Mouse (Mus musculus) embryonic facial prominence, embryonic 15.5 days (tissue): ENCODE measurements around the gene Psma1. TPM values are rescaled to one million over a fixed set of nuclear protein-coding genes. Genes with fewer than 3 reads are reported as not detected.

Experiments
- ATAC-seq: fragments of 200-750 bp; cut with Nextera tagmentation; 2 replicates; pipeline ENCODE4 v1.8.0; 2017; ENCODE audit warnings: low read depth, moderate TSS enrichment; ENCODE audit not compliant: insufficient number of reproducible peaks, low FRiP score, low TSS enrichment
- H3K27ac ChIP-seq: fragments of 300-500 bp; sonication (generic); replicated peaks from 2 replicates; pipeline ENCODE4 v1.5.1; 2015; ENCODE audit warnings: mild to moderate bottlenecking, inconsistent platforms
- H3K27me3 ChIP-seq: fragments of 300-500 bp; sonication (generic); 2 replicates; pipeline ENCODE4 v1.6.1; 2015; ENCODE audit warnings: inconsistent platforms
- H3K36me3 ChIP-seq: fragments of 300-500 bp; sonication (generic); 2 replicates; pipeline ENCODE4 v1.6.1; 2015; ENCODE audit warnings: mild to moderate bottlenecking, inconsistent platforms
- H3K4me1 ChIP-seq: fragments of 300-500 bp; sonication (generic); 2 replicates; pipeline ENCODE4 v1.6.1; 2015; ENCODE audit warnings: inconsistent platforms
- H3K4me2 ChIP-seq: fragments of 300-500 bp; sonication (generic); replicated peaks from 2 replicates; pipeline ENCODE4 v1.6.1; 2015; ENCODE audit warnings: mild to moderate bottlenecking, inconsistent platforms
- H3K4me3 ChIP-seq: fragments of 300-500 bp; sonication (generic); replicated peaks from 2 replicates; pipeline ENCODE4 v1.5.1; 2015; ENCODE audit warnings: mild to moderate bottlenecking, inconsistent platforms
- H3K9ac ChIP-seq: fragments of 300-500 bp; sonication (generic); 2 replicates; pipeline ENCODE4 v1.6.1; 2015; ENCODE audit warnings: inconsistent platforms
- H3K9me3 ChIP-seq: fragments of 300-500 bp; sonication (generic); replicated peaks from 2 replicates; pipeline ENCODE4 v1.6.1; 2016; ENCODE audit warnings: inconsistent platforms
- WGBS: fragments of 180-500 bp; shearing (Covaris S2); methylation state at CpG from one replicate; pipeline ENCODE4 v1.1.7; 2015; 5-methylcytosine and 5-hydroxymethylcytosine counted together
- polyA plus RNA-seq: library from polyadenylated mRNA; unstranded; fragments of >200 nt; fragmentation: Nextera tagmentation; extraction: Ambion mirVana; gene quantifications from 2 replicates; pipeline ENCODE4 v1.2.1, GENCODE M21; 2015

Gene Psma1
- polyA plus RNA-seq: 331 and 353 TPM in 2 replicates

- H3K9me3 ChIP-seq: no peaks in the 10 kb centered on the region
- peak within 1 kb of the TSS; percentile 80 for H3K4me3 ChIP-seq
- H3K27ac ChIP-seq: peak within 1 kb of the TSS; percentile 65
- under 1% methylated on average over 39 of the region's 39 CpGs for WGBS
- peak; percentile 94 for ATAC-seq
- no peaks in the 10 kb centered on the region for H3K27me3 ChIP-seq
- H3K4me1 ChIP-seq: peaks cover 9% of the 10 kb centered on the region
- peak within 1 kb of the TSS; percentile 82 for H3K9ac ChIP-seq
- H3K36me3 ChIP-seq: peaks cover 19% of the 10 kb centered on the region
- H3K4me2 ChIP-seq: peak within 1 kb of the TSS; percentile 68
Measured at GRCm38 (mm10) chr7:114276005-114276752, at the start of gene Psma1. Gene Psma1 (minus strand): TSS chr7:114276118.

DNA sequence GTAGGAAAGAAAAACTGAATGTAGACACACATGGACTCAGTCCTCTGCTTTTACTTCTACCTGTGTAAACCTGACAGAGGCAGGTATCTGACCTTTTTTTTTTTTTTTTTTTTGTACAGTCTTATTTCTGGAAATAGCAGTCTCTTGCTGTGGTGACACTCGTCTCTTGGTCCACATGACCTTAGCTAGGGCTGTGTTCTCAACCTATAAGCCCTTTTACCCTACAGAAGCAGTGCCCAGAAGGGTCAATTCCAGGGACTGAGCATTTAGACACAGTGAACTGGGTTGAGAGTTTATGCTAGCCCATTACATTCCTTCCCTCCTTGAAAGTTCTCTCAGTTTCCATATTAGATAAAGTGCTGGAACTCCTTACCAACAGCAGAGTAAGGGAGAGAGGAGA is 47.6 kb upstream of the Psma1 start:
- Histone ChIP-seq H3K4me2 (no peak overlapping the region), H3K4me3 (no peak overlapping the region), H3K4me1 (no peaks in the 10 kb centered on the region), H3K27me3 (no peaks in the 10 kb centered on the region), H3K9ac (no peak overlapping the region), H3K27ac (no peak overlapping the region), H3K36me3 (no peaks in the 10 kb centered on the region), H3K9me3 (no peaks in the 10 kb centered on the region)
- ATAC-seq: no peak
- 71% methylated on average over 1 of the region's 1 CpGs for WGBS

DNA sequence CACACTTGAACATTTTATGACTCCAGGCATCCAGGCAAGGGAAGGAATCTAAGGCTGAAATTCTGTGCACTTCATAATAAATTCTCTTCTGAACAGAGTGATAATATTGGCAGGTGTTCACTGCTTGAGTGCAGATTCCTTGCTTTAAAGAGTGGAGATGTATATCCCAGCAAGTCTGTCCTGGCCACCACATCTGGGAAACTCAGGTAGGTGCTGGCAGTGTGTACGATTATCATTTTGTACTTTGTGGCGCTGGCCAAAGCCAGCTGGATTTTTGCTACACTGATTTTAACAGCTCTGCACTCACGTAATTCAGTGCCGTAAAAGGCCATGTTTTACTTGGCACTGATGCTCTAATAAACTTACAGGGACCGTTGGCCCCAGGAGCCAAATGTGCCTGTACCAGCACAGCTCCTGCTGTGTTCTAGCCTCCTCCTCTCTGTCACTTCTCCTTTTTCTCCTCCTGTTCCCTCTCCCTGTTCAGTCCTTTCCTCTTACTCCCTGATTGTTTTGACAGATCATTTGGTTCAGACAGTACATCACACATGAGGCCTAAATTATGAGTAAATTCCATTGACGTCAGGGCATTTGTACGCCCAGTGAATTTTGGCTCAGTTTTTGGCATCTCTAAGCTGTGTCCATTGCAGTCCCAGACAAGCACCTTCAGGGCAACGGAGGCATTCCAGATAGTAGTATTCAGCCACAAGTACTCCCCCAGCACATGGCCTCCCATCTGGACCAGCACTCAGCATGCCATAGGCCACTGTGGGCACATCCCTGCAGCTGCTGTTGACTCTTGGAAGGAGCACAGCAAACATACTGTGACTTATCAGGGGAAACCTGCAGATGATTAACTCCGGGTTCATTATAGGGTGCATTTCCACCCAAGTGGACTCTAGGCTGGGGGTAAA is 46.9 kb upstream of the Psma1 start:
- Histone ChIP-seq H3K27me3 (no peaks in the 10 kb centered on the region), H3K9ac (no peak overlapping the region), H3K4me1 (no peaks in the 10 kb centered on the region), H3K27ac (no peak overlapping the region), H3K36me3 (no peaks in the 10 kb centered on the region), H3K4me2 (no peak overlapping the region), H3K9me3 (no peaks in the 10 kb centered on the region), H3K4me3 (no peak overlapping the region)
- 54% methylated on average over 9 of the region's 9 CpGs for WGBS
- no peak for ATAC-seq

- no peak overlapping the region for H3K4me3 ChIP-seq
- H3K4me2 ChIP-seq: no peak overlapping the region
- H3K9me3 ChIP-seq: no peaks in the 10 kb centered on the region
- no peak for ATAC-seq
- H3K4me1 ChIP-seq: no peaks in the 10 kb centered on the region
- no peak overlapping the region for H3K9ac ChIP-seq
- 43% methylated on average over 5 of the region's 5 CpGs for WGBS
- no peaks in the 10 kb centered on the region for H3K27me3 ChIP-seq
- H3K36me3 ChIP-seq: no peaks in the 10 kb centered on the region
- no peak overlapping the region for H3K27ac ChIP-seq
Measured at GRCm38 (mm10) chr7:114321694-114322372, 45.9 kb upstream of the Psma1 start.

DNA sequence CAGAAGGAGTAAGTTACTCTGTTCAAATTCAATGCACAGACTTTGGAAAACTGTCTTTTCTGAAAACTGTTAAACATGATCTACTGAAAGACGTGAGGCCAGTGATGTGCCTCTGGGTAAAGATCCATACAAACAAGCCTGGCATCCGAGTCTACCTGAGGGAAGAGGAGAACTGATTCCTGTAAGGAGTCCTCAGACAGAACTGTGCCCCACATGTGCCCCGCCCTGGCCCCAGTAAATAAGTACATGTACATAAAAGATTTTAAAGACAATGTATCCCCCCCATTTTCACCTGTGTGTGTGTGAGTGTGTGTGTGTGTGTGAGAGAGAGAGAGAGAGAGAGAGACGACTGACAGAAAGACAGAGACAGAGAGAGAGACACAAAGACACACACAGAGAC is 42.0 kb upstream of the Psma1 start:
- no peak overlapping the region for H3K9ac ChIP-seq
- no peak overlapping the region for H3K4me2 ChIP-seq
- ATAC-seq: no peak
- no peaks in the 10 kb centered on the region for H3K4me1 ChIP-seq
- no peak overlapping the region for H3K4me3 ChIP-seq
- 75% methylated on average over 4 of the region's 4 CpGs for WGBS
- H3K27me3 ChIP-seq: no peaks in the 10 kb centered on the region
- H3K9me3 ChIP-seq: no peaks in the 10 kb centered on the region
- no peaks in the 10 kb centered on the region for H3K36me3 ChIP-seq
- peak overlapping the region; percentile 51; the same call in 1 of the 2 replicates for H3K27ac ChIP-seq

GRCm38 (mm10) chr7:114317389-114317792 is 41.5 kb upstream of the Psma1 start:
- no peaks in the 10 kb centered on the region for H3K27me3 ChIP-seq
- peak overlapping the region; percentile 51; the same call in 1 of the 2 replicates for H3K27ac ChIP-seq
- no peaks in the 10 kb centered on the region for H3K4me1 ChIP-seq
- no peak overlapping the region for H3K9ac ChIP-seq
- H3K4me2 ChIP-seq: no peak overlapping the region
- no peak overlapping the region for H3K4me3 ChIP-seq
- no peaks in the 10 kb centered on the region for H3K36me3 ChIP-seq
- 51% methylated on average over 5 of the region's 5 CpGs for WGBS
- ATAC-seq: no peak
- H3K9me3 ChIP-seq: no peaks in the 10 kb centered on the region

- Histone ChIP-seq H3K4me3 (no peak overlapping the region), H3K27me3 (no peaks in the 10 kb centered on the region), H3K4me2 (no peak overlapping the region), H3K36me3 (no peaks in the 10 kb centered on the region), H3K4me1 (no peaks in the 10 kb centered on the region), H3K9ac (no peak overlapping the region), H3K27ac (no peak overlapping the region), H3K9me3 (no peaks in the 10 kb centered on the region)
- ATAC-seq: no peak
- 77% methylated on average over 5 of the region's 5 CpGs for WGBS
Measured at GRCm38 (mm10) chr7:114316361-114316871, 40.5 kb upstream of the Psma1 start.

DNA sequence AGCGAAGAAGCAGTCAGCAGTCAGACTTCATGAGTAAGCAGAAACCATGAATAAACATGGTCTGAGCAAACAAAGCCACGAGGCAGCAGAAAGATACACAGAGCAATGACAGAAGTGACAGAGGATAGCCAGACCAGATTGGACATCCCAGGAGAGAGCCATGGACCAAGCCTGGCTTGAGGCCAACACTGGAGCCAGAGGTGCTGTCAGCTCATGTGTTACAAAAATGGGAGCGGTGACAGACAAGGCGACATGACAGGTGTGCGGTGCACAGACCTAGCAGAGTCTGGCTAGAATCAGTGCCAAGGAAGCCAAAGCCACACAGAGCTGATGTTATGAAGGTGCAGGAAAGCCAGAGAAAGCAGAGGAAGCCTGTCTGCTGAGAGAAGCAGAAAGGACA is 35.3 kb upstream of the Psma1 start:
- no peaks in the 10 kb centered on the region for H3K27me3 ChIP-seq
- no peaks in the 10 kb centered on the region for H3K36me3 ChIP-seq
- no peaks in the 10 kb centered on the region for H3K9me3 ChIP-seq
- 68% methylated on average over 5 of the region's 5 CpGs for WGBS
- ATAC-seq: no peak
- no peak overlapping the region for H3K4me2 ChIP-seq
- no peaks in the 10 kb centered on the region for H3K4me1 ChIP-seq
- H3K9ac ChIP-seq: no peak overlapping the region
- no peak overlapping the region for H3K27ac ChIP-seq
- H3K4me3 ChIP-seq: no peak overlapping the region

DNA sequence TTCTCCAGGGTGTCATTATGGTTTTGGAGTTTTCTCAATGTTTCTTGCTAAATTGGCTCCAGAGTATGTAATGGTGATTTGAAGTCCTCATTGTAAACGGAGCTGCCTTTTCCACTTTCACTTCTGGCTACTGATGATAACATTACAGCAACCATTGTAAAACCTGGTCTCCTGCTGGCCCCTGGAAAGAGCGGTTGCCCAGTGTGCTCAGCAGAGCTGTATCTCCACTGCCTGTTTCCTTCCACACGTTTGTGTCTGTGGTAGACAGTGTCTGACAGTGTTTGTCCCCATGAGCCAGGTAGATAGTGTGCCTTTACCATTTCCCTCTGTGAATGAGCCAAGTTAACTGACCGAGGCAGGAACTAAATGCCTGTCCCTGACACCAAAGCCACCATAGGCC is 33.1 kb upstream of the Psma1 start:
- Histone ChIP-seq H3K36me3 (no peaks in the 10 kb centered on the region), H3K4me3 (no peak overlapping the region), H3K27me3 (no peaks in the 10 kb centered on the region), H3K4me2 (no peak overlapping the region), H3K4me1 (no peaks in the 10 kb centered on the region), H3K27ac (no peak overlapping the region), H3K9me3 (no peaks in the 10 kb centered on the region), H3K9ac (no peak overlapping the region)
- no peak for ATAC-seq
- 63% methylated on average over 4 of the region's 4 CpGs for WGBS

GRCm38 (mm10) chr7:114301293-114301782 is 25.4 kb upstream of the Psma1 start:
- WGBS: 59% methylated on average over 4 of the region's 4 CpGs
- Histone ChIP-seq H3K4me2 (no peak overlapping the region), H3K36me3 (no peaks in the 10 kb centered on the region), H3K9ac (no peak overlapping the region), H3K4me3 (no peak overlapping the region), H3K27me3 (no peaks in the 10 kb centered on the region), H3K4me1 (no peaks in the 10 kb centered on the region), H3K9me3 (no peaks in the 10 kb centered on the region), H3K27ac (no peak overlapping the region)
- no peak for ATAC-seq

- Histone ChIP-seq H3K9ac (no peak overlapping the region), H3K4me2 (no peak overlapping the region), H3K27me3 (no peaks in the 10 kb centered on the region), H3K27ac (no peak overlapping the region), H3K4me3 (no peak overlapping the region), H3K4me1 (no peaks in the 10 kb centered on the region), H3K36me3 (no peaks in the 10 kb centered on the region), H3K9me3 (no peaks in the 10 kb centered on the region)
- WGBS: 83% methylated on average over 2 of the region's 2 CpGs
- ATAC-seq: no peak
Measured at GRCm38 (mm10) chr7:114300782-114301181, 24.9 kb upstream of the Psma1 start.
